Mouse (Mus musculus): ENCODE data around the gene Hmg20b. TPM values are rescaled to one million over a fixed set of nuclear protein-coding genes. Genes with fewer than 3 reads are reported as not detected.
A peak's percentile ranks its signal among the peaks of the same experiment; 100 is the strongest.

The Hmg20b gene
- polyA plus RNA-seq, 1 experiment from 2014 or later = 99.8 TPM

- Histone ChIP-seq H3K36me3 (ENCODE audit: control insufficient read depth, insufficient read depth) (peaks cover 16% of the 10 kb centered on the region), H3K4me2 (replicated peaks; ENCODE audit: low read depth) (peak overlapping the region; percentile 79), H3K27ac (ENCODE audit: low read depth, low read length) (peak overlapping the region; percentile 95), H3K4me3 (ENCODE audit: low read depth, low read length) (peak overlapping the region; percentile 48), H3K27me3 (replicated peaks; ENCODE audit: control insufficient read depth, insufficient read depth, low read length) (no peaks in the 10 kb centered on the region), H3K9me3 (ENCODE audit: control insufficient read depth) (no peaks in the 10 kb centered on the region), H3K9ac (ENCODE audit: low read depth, low read length) (peak overlapping the region; percentile 63), H3K4me1 (replicated peaks; ENCODE audit: control insufficient read depth, insufficient read depth, low read length) (no peaks in the 10 kb centered on the region; the same call in 1 of the 2 replicates)
- ATAC-seq = no peak
- 0 out of 2 replicates have a peak, but pooled peaks have one; percentile 19 for TF ChIP-seq CTCF (IDR thresholded peaks at IDR 0.05; ENCODE audit: low read depth)
- WGBS = 3% methylated on average over 17 of the region's 19 CpGs
Measured at GRCm38 (mm10) chr10:81393456-81394063, 43.3 kb upstream of the Hmg20b start.

GRCm38 (mm10) chr10:81392781-81393185 is 42.5 kb upstream of the Hmg20b start, which contains the start of gene Smim24:
Gene Smim24, plus strand, starts transcription at chr10:81393051.
- Histone ChIP-seq H3K4me3 (ENCODE audit: low read depth, low read length) (peak within 1 kb of the TSS; percentile 48), H3K27me3 (replicated peaks; ENCODE audit: control insufficient read depth, insufficient read depth, low read length) (no peaks in the 10 kb centered on the region), H3K9ac (ENCODE audit: low read depth, low read length) (peak within 1 kb of the TSS; percentile 63), H3K36me3 (ENCODE audit: control insufficient read depth, insufficient read depth) (peaks cover 24% of the 10 kb centered on the region), H3K9me3 (ENCODE audit: control insufficient read depth) (no peaks in the 10 kb centered on the region), H3K4me1 (replicated peaks; ENCODE audit: control insufficient read depth, insufficient read depth, low read length) (no peaks in the 10 kb centered on the region; the same call in 1 of the 2 replicates), H3K4me2 (replicated peaks; ENCODE audit: low read depth) (peak within 1 kb of the TSS; percentile 79), H3K27ac (ENCODE audit: low read depth, low read length) (peak within 1 kb of the TSS; percentile 95)
- peak; percentile 87 for ATAC-seq
- 32% methylated on average over 14 of the region's 14 CpGs for WGBS
- no peak for TF ChIP-seq CTCF (IDR thresholded peaks at IDR 0.05; ENCODE audit: low read depth)

GRCm38 (mm10) chr10:81392270-81392669 is 42.0 kb upstream of the Hmg20b start:
- Histone ChIP-seq H3K4me2 (replicated peaks; ENCODE audit: low read depth) (peak overlapping the region; percentile 79), H3K9me3 (ENCODE audit: control insufficient read depth) (no peaks in the 10 kb centered on the region), H3K27me3 (replicated peaks; ENCODE audit: control insufficient read depth, insufficient read depth, low read length) (no peaks in the 10 kb centered on the region), H3K4me3 (ENCODE audit: low read depth, low read length) (peak overlapping the region; percentile 48; the same call in 1 of the 2 replicates), H3K4me1 (replicated peaks; ENCODE audit: control insufficient read depth, insufficient read depth, low read length) (no peaks in the 10 kb centered on the region; the same call in 1 of the 2 replicates), H3K27ac (ENCODE audit: low read depth, low read length) (peak overlapping the region; percentile 95), H3K36me3 (ENCODE audit: control insufficient read depth, insufficient read depth) (peaks cover 29% of the 10 kb centered on the region), H3K9ac (ENCODE audit: low read depth, low read length) (no peak overlapping the region)
- WGBS = 43% methylated on average over 6 of the region's 6 CpGs
- ATAC-seq = peak; percentile 85
- no peak for TF ChIP-seq CTCF (IDR thresholded peaks at IDR 0.05; ENCODE audit: low read depth)

- no peaks in the 10 kb centered on the region for H3K9me3 ChIP-seq (ENCODE audit: control insufficient read depth)
- no peak overlapping the region for H3K4me3 ChIP-seq (ENCODE audit: low read depth, low read length)
- H3K4me2 ChIP-seq (replicated peaks; ENCODE audit: low read depth) = no peak overlapping the region
- no peak overlapping the region for H3K9ac ChIP-seq (ENCODE audit: low read depth, low read length)
- H3K27me3 ChIP-seq (replicated peaks; ENCODE audit: control insufficient read depth, insufficient read depth, low read length) = no peaks in the 10 kb centered on the region
- no peaks in the 10 kb centered on the region; the same call in 1 of the 2 replicates for H3K4me1 ChIP-seq (replicated peaks; ENCODE audit: control insufficient read depth, insufficient read depth, low read length)
- H3K36me3 ChIP-seq (ENCODE audit: control insufficient read depth, insufficient read depth) = peaks cover 38% of the 10 kb centered on the region
- no peak for TF ChIP-seq CTCF (IDR thresholded peaks at IDR 0.05; ENCODE audit: low read depth)
- ATAC-seq = no peak
- 90% methylated on average over 13 of the region's 13 CpGs for WGBS
- no peak overlapping the region for H3K27ac ChIP-seq (ENCODE audit: low read depth, low read length)
Measured at GRCm38 (mm10) chr10:81390678-81390965, 40.3 kb upstream of the Hmg20b start.

DNA sequence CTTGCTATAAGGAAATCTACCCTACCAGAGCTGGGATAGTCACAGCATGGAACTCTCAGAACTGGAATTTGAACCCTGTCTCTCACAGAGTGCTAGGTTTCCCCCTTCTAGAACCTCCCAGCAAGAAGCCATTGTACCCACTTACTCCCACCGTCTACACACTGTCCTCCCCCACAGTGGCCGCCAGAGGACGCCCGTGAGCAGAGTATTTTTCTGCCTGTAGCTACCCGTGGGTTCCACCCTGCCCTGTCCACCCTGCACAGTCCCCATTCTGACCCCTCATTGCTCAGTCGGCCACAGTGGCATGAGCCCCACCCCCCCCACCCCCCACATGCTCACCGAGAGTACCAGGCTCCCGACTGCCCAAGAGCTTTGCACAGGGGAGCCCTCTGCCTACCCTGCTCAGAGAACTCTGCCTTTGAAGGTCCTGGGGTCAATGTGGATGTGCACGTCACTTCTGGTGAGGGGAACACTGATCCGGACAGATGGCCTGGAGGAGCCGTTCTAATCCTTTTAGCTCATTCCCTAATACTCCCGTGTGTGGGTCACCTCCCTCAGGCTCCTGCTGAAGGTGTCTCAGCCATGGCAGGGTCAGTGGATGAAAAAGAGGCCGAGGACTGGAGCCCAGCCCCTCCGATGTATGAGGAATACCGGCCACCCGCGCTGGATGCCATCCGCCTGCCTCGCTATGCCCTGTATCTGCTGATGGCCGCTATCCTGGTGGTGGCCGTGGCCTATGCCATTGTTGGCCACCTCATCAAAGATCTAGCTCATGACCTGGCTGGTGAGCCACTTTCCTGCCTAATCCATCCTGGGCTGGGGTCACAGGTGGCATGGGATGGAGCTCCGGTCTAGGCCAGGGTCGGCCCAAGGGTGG is 39.8 kb upstream of the Hmg20b start:
- H3K27ac ChIP-seq (ENCODE audit: low read depth, low read length) = no peak overlapping the region
- peaks cover 37% of the 10 kb centered on the region for H3K36me3 ChIP-seq (ENCODE audit: control insufficient read depth, insufficient read depth)
- no peaks in the 10 kb centered on the region for H3K9me3 ChIP-seq (ENCODE audit: control insufficient read depth)
- TF ChIP-seq CTCF (IDR thresholded peaks at IDR 0.05; ENCODE audit: low read depth) = peak; percentile 93
- WGBS = 62% methylated on average over 23 of the region's 23 CpGs
- ATAC-seq = no peak
- H3K9ac ChIP-seq (ENCODE audit: low read depth, low read length) = no peak overlapping the region
- H3K4me2 ChIP-seq (replicated peaks; ENCODE audit: low read depth) = no peak overlapping the region
- H3K27me3 ChIP-seq (replicated peaks; ENCODE audit: control insufficient read depth, insufficient read depth, low read length) = no peaks in the 10 kb centered on the region
- H3K4me1 ChIP-seq (replicated peaks; ENCODE audit: control insufficient read depth, insufficient read depth, low read length) = peaks cover 2% of the 10 kb centered on the region; the same call in 1 of the 2 replicates
- H3K4me3 ChIP-seq (ENCODE audit: low read depth, low read length) = no peak overlapping the region

GRCm38 (mm10) chr10:81389373-81389772 is 39.1 kb upstream of the Hmg20b start:
- H3K9ac ChIP-seq (ENCODE audit: low read depth, low read length) = no peak overlapping the region; the same call in 1 of the 2 replicates
- TF ChIP-seq CTCF (IDR thresholded peaks at IDR 0.05; ENCODE audit: low read depth) = no peak
- no peak overlapping the region for H3K4me3 ChIP-seq (ENCODE audit: low read depth, low read length)
- no peak for ATAC-seq
- 76% methylated on average over 3 of the region's 3 CpGs for WGBS
- peaks cover 3% of the 10 kb centered on the region; the same call in 1 of the 2 replicates for H3K4me1 ChIP-seq (replicated peaks; ENCODE audit: control insufficient read depth, insufficient read depth, low read length)
- no peaks in the 10 kb centered on the region for H3K9me3 ChIP-seq (ENCODE audit: control insufficient read depth)
- no peaks in the 10 kb centered on the region for H3K27me3 ChIP-seq (replicated peaks; ENCODE audit: control insufficient read depth, insufficient read depth, low read length)
- no peak overlapping the region for H3K27ac ChIP-seq (ENCODE audit: low read depth, low read length)
- no peak overlapping the region for H3K4me2 ChIP-seq (replicated peaks; ENCODE audit: low read depth)
- peaks cover 34% of the 10 kb centered on the region for H3K36me3 ChIP-seq (ENCODE audit: control insufficient read depth, insufficient read depth)
